Mouse (Mus musculus) forebrain, embryonic 16.5 days (tissue): ENCODE measurements around the gene Rngtt. TPM values are rescaled to one million over a fixed set of nuclear protein-coding genes. Genes with fewer than 3 reads are reported as not detected.
"Not testable (repeated sequence)": the region's sequence is repeated elsewhere in the genome, so short reads cannot be mapped to it uniquely, and the experiment has no call there.

Experiments
- ATAC-seq: fragments of 200-750 bp; cut with Nextera tagmentation; 2 replicates; pipeline ENCODE4 v1.8.0; 2017; ENCODE audit warnings: mild to moderate bottlenecking, moderate library complexity
- H3K27ac ChIP-seq: fragments of 300-500 bp; sonication (generic); 2 replicates; pipeline ENCODE4 v1.5.1; 2014; ENCODE audit warnings: low read length, control low read depth
- H3K27me3 ChIP-seq: fragments of 300-500 bp; sonication (generic); replicated peaks from 2 replicates; pipeline ENCODE4 v1.6.1; 2014; ENCODE audit warnings: low read length; ENCODE audit not compliant: control insufficient read depth, insufficient read depth
- H3K36me3 ChIP-seq: fragments of 300-500 bp; sonication (generic); 2 replicates; pipeline ENCODE4 v1.6.1; 2014; ENCODE audit not compliant: control insufficient read depth, insufficient read depth
- H3K4me1 ChIP-seq: fragments of 300-500 bp; sonication (generic); replicated peaks from 2 replicates; pipeline ENCODE4 v1.6.1; 2014; ENCODE audit warnings: low read length; ENCODE audit not compliant: control insufficient read depth, insufficient read depth
- H3K4me2 ChIP-seq: fragments of 300-500 bp; sonication (generic); 2 replicates; pipeline ENCODE4 v1.6.1; 2014; ENCODE audit warnings: mild to moderate bottlenecking, low read length, control low read depth
- H3K4me3 ChIP-seq: fragments of 300-500 bp; sonication (generic); replicated peaks from 2 replicates; pipeline ENCODE4 v1.5.1; 2014; ENCODE audit warnings: mild to moderate bottlenecking, low read length, control low read depth
- H3K9ac ChIP-seq: fragments of 300-500 bp; sonication (generic); replicated peaks from 2 replicates; pipeline ENCODE4 v1.6.1; 2014; ENCODE audit warnings: low read depth, low read length, control low read depth
- H3K9me3 ChIP-seq: fragments of 300-500 bp; sonication (generic); 2 replicates; pipeline ENCODE4 v1.6.1; 2016; ENCODE audit warnings: low read length; ENCODE audit not compliant: control insufficient read depth
- WGBS: fragments of 180-500 bp; shearing (Covaris S2); extraction: QIAGEN DNeasy Blood & Tissue Kit; methylation state at CpG from one replicate; pipeline ENCODE4 v1.1.7; 2014; 5-methylcytosine and 5-hydroxymethylcytosine counted together
- polyA plus RNA-seq: library from polyadenylated mRNA; unstranded; fragments of >200 nt; fragmentation: Nextera tagmentation; extraction: Ambion mirVana; gene quantifications from 2 replicates; pipeline ENCODE4 v1.2.1, GENCODE M21; 2015

Gene Rngtt
- polyA plus RNA-seq, 1 experiment from 2014 or later = 31.1 TPM

GRCm38 (mm10) chr4:33413791-33414190, 103.7 kb downstream of the Rngtt start:
- H3K9me3 ChIP-seq = no peaks in the 10 kb centered on the region
- no peaks in the 10 kb centered on the region for H3K36me3 ChIP-seq
- WGBS = 88% methylated on average over 4 of the region's 4 CpGs
- H3K27me3 ChIP-seq = no peaks in the 10 kb centered on the region
- H3K4me1 ChIP-seq = peaks cover 3% of the 10 kb centered on the region
- H3K9ac ChIP-seq = no peak overlapping the region
- H3K27ac ChIP-seq = no peak overlapping the region
- H3K4me2 ChIP-seq = no peak overlapping the region
- H3K4me3 ChIP-seq = no peak overlapping the region
- ATAC-seq = no peak

GRCm38 (mm10) chr4:33414781-33415180, 104.7 kb downstream of the Rngtt start:
- no peak overlapping the region for H3K9ac ChIP-seq
- ATAC-seq = no peak
- no peak overlapping the region for H3K4me3 ChIP-seq
- H3K36me3 ChIP-seq = no peaks in the 10 kb centered on the region
- no peak overlapping the region for H3K4me2 ChIP-seq
- H3K9me3 ChIP-seq = no peaks in the 10 kb centered on the region
- no peaks in the 10 kb centered on the region for H3K27me3 ChIP-seq
- 62% methylated on average over 4 of the region's 4 CpGs for WGBS
- H3K4me1 ChIP-seq = peaks cover 3% of the 10 kb centered on the region
- no peak overlapping the region for H3K27ac ChIP-seq

DNA sequence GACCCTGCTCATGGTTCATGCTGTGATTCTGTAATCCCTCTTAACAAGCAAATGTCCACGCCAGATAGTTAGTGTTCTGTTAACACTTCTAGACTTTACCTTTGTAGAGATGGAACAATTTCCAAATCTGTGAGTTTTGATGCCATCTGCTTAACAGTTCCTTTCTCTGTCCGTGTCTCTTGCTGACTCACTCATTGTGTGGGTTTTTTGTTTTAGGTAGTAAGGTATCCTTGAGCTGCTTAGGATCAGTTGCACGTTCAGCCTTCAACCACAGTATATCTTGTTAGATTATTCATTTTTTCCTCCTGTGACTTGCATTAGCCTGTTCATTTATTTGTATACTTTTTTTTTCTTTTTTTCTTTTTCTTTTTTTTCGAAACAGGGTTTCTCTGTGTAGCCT, 107.3 kb downstream of the Rngtt start:
- H3K4me3 ChIP-seq = no peak overlapping the region
- no peak overlapping the region for H3K27ac ChIP-seq
- peaks cover 3% of the 10 kb centered on the region for H3K4me1 ChIP-seq
- H3K9me3 ChIP-seq = no peaks in the 10 kb centered on the region
- H3K36me3 ChIP-seq = no peaks in the 10 kb centered on the region
- H3K27me3 ChIP-seq = no peaks in the 10 kb centered on the region
- no peak overlapping the region for H3K9ac ChIP-seq
- no peak for ATAC-seq
- WGBS = 80% methylated on average over 4 of the region's 4 CpGs
- H3K4me2 ChIP-seq = no peak overlapping the region

GRCm38 (mm10) chr4:33419644-33420043, 109.5 kb downstream of the Rngtt start:
- H3K4me1 ChIP-seq = peaks cover 3% of the 10 kb centered on the region; the same call in 1 of the 2 replicates
- no peak for ATAC-seq
- 77% methylated on average over 1 of the region's 1 CpGs for WGBS

GRCm38 (mm10) chr4:33428856-33429255, 118.7 kb downstream of the Rngtt start:
- no peaks in the 10 kb centered on the region for H3K27me3 ChIP-seq
- no peak overlapping the region for H3K27ac ChIP-seq
- no peaks in the 10 kb centered on the region for H3K4me1 ChIP-seq
- WGBS = 23% methylated on average over 4 of the region's 4 CpGs
- ATAC-seq = no peak
- H3K4me3 ChIP-seq = no peak overlapping the region
- no peak overlapping the region for H3K4me2 ChIP-seq
- H3K9me3 ChIP-seq = no peaks in the 10 kb centered on the region
- no peaks in the 10 kb centered on the region for H3K36me3 ChIP-seq
- H3K9ac ChIP-seq = no peak overlapping the region

More at GRCm38 (mm10) chr4:33419644-33420043, 109.5 kb downstream of the Rngtt start:
- Histone ChIP-seq H3K9me3 (no peaks in the 10 kb centered on the region), H3K4me2 (no peak overlapping the region), H3K36me3 (no peaks in the 10 kb centered on the region), H3K4me3 (no peak overlapping the region), H3K9ac (no peak overlapping the region), H3K27ac (no peak overlapping the region), H3K27me3 (no peaks in the 10 kb centered on the region)

DNA sequence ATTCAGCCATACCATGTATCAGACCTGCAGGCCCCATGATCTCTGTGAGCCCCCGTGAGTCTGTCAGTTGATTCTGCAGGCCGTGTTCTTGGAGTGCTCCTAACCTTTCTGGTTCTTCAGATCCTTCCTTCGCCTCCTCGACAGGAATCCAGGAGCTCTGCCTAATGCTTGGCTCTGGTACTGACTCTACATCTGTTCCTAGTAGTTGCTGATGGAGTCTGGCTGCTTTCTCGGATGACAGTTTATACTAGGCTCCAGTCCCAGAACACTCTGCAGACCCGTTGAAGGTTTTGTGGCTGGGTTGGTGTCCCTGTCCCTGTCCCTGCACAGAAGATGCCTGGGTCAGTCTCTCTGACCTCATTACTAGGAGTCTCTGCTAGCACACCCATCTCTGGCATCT, 131.8 kb downstream of the Rngtt start:
- Histone ChIP-seq H3K4me1 (no peaks in the 10 kb centered on the region), H3K27ac (peak overlapping the region; percentile 39), H3K9ac (no peak overlapping the region), H3K36me3 (no peaks in the 10 kb centered on the region), H3K9me3 (no peaks in the 10 kb centered on the region), H3K4me3 (no peak overlapping the region), H3K27me3 (no peaks in the 10 kb centered on the region), H3K4me2 (no peak overlapping the region)
- ATAC-seq = peak; percentile 47; the same call in 1 of the 2 replicates
- 77% methylated on average over 6 of the region's 6 CpGs for WGBS

DNA sequence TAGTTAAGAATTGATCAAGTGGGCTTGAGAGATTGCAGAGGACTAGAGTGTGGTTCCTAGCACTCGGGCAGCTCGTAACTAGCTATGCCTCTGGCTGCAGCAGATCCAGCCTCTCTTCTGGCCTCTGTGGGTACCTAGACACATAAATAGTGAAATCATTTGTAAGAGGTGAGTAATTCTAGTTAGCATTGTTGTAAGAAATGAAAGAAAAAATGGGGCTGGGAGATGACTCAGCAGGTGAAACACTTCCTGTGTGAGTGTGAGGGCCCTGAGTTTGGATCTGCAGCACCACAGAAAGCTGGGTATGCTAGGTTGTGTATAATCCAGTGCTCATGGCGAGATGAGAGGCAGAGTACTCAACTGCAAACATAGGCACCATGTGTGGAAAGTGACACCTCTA, 136.2 kb downstream of the Rngtt start:
- H3K9me3 ChIP-seq = no peaks in the 10 kb centered on the region
- no peak for ATAC-seq
- H3K9ac ChIP-seq = no peak overlapping the region
- no peaks in the 10 kb centered on the region for H3K36me3 ChIP-seq
- H3K27ac ChIP-seq = no peak overlapping the region
- H3K4me3 ChIP-seq = no peak overlapping the region
- no peaks in the 10 kb centered on the region for H3K27me3 ChIP-seq
- H3K4me2 ChIP-seq = no peak overlapping the region
- 89% methylated on average over 3 of the region's 3 CpGs for WGBS
- H3K4me1 ChIP-seq = no peaks in the 10 kb centered on the region

GRCm38 (mm10) chr4:33446881-33447280, 136.8 kb downstream of the Rngtt start:
- Histone ChIP-seq H3K9me3 (no peaks in the 10 kb centered on the region), H3K4me1 (no peaks in the 10 kb centered on the region), H3K27me3 (no peaks in the 10 kb centered on the region), H3K4me2 (no peak overlapping the region), H3K36me3 (no peaks in the 10 kb centered on the region), H3K27ac (no peak overlapping the region), H3K4me3 (no peak overlapping the region), H3K9ac (no peak overlapping the region)
- WGBS = 93% methylated on average over 3 of the region's 3 CpGs
- ATAC-seq = no peak

DNA sequence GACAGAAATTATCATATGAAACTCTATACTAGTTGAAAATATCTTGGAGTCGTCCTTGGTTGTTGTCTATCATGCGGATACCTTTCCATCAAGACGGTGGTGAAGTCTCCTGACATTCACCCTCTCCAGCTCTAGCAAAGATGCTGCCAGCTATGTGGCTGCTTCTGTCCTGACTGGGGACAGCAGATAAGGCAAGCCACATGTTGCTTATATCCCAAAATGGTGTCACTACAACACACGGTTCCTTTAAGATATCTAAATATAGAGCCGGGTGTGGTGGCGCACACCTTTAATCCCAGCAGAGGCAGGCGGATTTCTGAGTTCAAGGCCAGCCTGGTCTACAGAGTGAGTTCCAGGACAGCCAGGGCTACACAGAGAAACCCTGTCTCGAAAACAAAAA, 140.2 kb downstream of the Rngtt start:
- not testable (repeated sequence) for H3K4me3 ChIP-seq, ATAC-seq, H3K4me1 ChIP-seq, H3K27ac ChIP-seq, H3K27me3 ChIP-seq, H3K36me3 ChIP-seq, H3K9ac ChIP-seq, H3K9me3 ChIP-seq, H3K4me2 ChIP-seq
- WGBS = 94% methylated on average over 8 of the region's 8 CpGs

- Histone ChIP-seq H3K27me3 (no peaks in the 10 kb centered on the region), H3K4me3 (no peak overlapping the region), H3K27ac (no peak overlapping the region), H3K4me1 (no peaks in the 10 kb centered on the region), H3K9ac (no peak overlapping the region), H3K4me2 (no peak overlapping the region), H3K9me3 (no peaks in the 10 kb centered on the region), H3K36me3 (no peaks in the 10 kb centered on the region)
- 95% methylated on average over 3 of the region's 3 CpGs for WGBS
- no peak for ATAC-seq
These were observed 149.7 kb downstream of the Rngtt start for GRCm38 (mm10) chr4:33459851-33460250.
